Mouse (Mus musculus) liver, embryonic 13.5 days (tissue): ENCODE data around the gene Tcam1. TPM values are rescaled to one million over a fixed set of nuclear protein-coding genes. Genes with fewer than 3 reads are reported as not detected.

Experiments used
- ATAC-seq: fragments of 200-750 bp; cut with Nextera tagmentation; 2 replicates; pipeline ENCODE4 v1.8.0; 2017; ENCODE audit warnings: low read depth, mild to moderate bottlenecking, moderate number of reproducible peaks, moderate library complexity
- DNase-seq: peaks from one replicate; pipeline ENCODE4 v3.0.0; 2022
- H3K27ac ChIP-seq: fragments of 300-500 bp; sonication (generic); 2 replicates; pipeline ENCODE4 v1.5.1; 2015; ENCODE audit warnings: moderate library complexity, mild to moderate bottlenecking, inconsistent platforms
- H3K27me3 ChIP-seq: fragments of 300-500 bp; sonication (generic); 2 replicates; pipeline ENCODE4 v1.6.1; 2015; ENCODE audit warnings: mild to moderate bottlenecking, inconsistent platforms
- H3K36me3 ChIP-seq: fragments of 300-500 bp; sonication (generic); 2 replicates; pipeline ENCODE4 v1.6.1; 2015; ENCODE audit warnings: mild to moderate bottlenecking, inconsistent platforms
- H3K4me1 ChIP-seq: fragments of 300-500 bp; sonication (generic); replicated peaks from 2 replicates; pipeline ENCODE4 v1.6.1; 2015; ENCODE audit warnings: inconsistent platforms
- H3K4me2 ChIP-seq: fragments of 300-500 bp; sonication (generic); 2 replicates; pipeline ENCODE4 v1.6.1; 2015; ENCODE audit warnings: inconsistent platforms, mild to moderate bottlenecking, moderate library complexity
- H3K4me3 ChIP-seq: fragments of 300-500 bp; sonication (generic); replicated peaks from 2 replicates; pipeline ENCODE4 v1.5.1; 2015; ENCODE audit warnings: mild to moderate bottlenecking, inconsistent platforms
- H3K9ac ChIP-seq: fragments of 300-500 bp; sonication (generic); 2 replicates; pipeline ENCODE4 v1.6.1; 2015; ENCODE audit warnings: mild to moderate bottlenecking, inconsistent platforms
- H3K9me3 ChIP-seq: fragments of 300-500 bp; sonication (generic); replicated peaks from 2 replicates; pipeline ENCODE4 v1.6.1; 2016; ENCODE audit warnings: inconsistent platforms
- WGBS: fragments of 180-500 bp; shearing (Covaris S2); methylation state at CpG from one replicate; pipeline ENCODE4 v1.1.7; 2015; ENCODE audit not compliant: insufficient replicate concordance; 5-methylcytosine and 5-hydroxymethylcytosine counted together
- polyA plus RNA-seq: library from polyadenylated mRNA; unstranded; fragments of >200 nt; fragmentation: Nextera tagmentation; extraction: Ambion mirVana; gene quantifications from 2 replicates; pipeline ENCODE4 v1.2.1, GENCODE M21; 2015

The Tcam1 gene
- polyA plus RNA-seq, 1 experiment from 2014 or later, result 0.27 TPM

DNA sequence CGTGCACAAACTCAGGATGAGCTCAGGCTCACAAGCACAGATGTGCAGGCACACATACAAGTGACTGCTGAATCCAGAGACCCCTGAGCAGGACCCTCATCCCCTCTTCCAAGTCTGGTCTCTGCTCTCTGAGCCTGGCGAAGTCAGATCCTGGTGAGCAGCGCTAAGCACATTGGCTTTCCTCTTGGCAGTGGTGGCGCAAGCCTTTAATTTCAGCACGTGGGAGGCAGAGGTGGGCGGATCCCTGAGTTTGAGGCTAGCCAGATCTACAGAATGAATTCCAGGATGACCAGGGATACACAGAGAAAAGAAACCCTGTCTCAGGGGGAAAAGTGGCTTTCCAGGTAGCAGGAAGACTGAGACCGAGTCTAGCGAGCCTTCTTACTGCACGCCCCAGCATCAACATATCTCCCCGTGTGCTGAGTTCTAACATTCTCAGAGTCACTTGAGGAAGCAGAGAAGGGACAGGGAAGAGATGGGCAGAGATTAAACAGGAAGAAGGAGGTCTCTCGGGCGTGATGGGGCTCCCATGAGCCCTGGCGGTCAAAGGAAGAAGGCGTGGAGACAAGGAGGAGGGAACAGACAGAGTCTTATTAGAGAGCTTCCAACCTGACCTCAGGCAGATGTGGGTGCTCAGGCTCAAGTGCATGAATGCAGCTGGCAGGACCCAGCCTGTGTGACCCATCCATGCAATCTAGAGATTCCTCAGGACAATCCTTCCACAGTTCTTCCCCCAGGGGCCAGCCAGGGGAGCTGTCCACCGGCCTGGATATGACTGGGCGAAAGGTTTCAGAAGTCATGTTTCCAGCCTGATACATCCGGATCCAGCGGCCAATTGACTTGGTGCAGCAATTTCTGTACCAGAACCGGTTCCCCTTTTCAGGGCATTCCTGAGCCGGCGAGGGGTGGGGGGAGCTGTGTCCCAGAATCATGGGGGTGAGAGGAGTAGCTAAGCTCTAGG is 42.2 kb downstream of the Tcam1 start:
- H3K27ac ChIP-seq, result no peak overlapping the region
- 44% methylated on average over 21 of the region's 21 CpGs for WGBS
- H3K36me3 ChIP-seq, result no peaks in the 10 kb centered on the region
- H3K9me3 ChIP-seq, result no peaks in the 10 kb centered on the region
- peaks cover 11% of the 10 kb centered on the region for H3K4me1 ChIP-seq
- no peaks in the 10 kb centered on the region for H3K27me3 ChIP-seq
- no peak overlapping the region for H3K4me2 ChIP-seq
- no peak overlapping the region for H3K4me3 ChIP-seq
- DNase-seq (no peak), ATAC-seq (no peak)
- H3K9ac ChIP-seq, result no peak overlapping the region

DNA sequence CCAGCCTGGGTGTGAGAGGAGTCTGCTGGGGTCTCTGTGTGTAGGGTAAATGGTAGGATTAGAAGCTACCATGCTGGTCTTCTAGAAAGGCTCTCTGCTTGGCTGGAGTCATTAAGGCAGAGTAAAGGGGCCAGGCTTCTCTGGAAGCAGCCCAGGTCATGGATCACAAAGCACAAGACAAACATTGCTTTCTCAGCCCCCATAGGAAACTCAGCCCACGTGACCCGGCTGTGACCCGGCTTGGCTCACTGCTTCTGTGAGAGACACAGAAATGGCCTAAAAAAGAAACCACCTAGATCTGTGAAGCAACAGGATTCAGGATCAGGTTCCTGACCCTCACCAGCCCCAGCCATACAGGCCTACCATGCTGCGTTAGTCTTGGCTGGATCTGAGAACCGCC is 48.4 kb downstream of the Tcam1 start:
- Histone ChIP-seq H3K4me1 (peaks cover 26% of the 10 kb centered on the region), H3K9ac (no peak overlapping the region), H3K27me3 (no peaks in the 10 kb centered on the region), H3K27ac (no peak overlapping the region), H3K4me2 (no peak overlapping the region), H3K4me3 (no peak overlapping the region), H3K9me3 (no peaks in the 10 kb centered on the region), H3K36me3 (no peaks in the 10 kb centered on the region)
- 76% methylated on average over 5 of the region's 5 CpGs for WGBS
- no peak for DNase-seq
- ATAC-seq, result no peak

DNA sequence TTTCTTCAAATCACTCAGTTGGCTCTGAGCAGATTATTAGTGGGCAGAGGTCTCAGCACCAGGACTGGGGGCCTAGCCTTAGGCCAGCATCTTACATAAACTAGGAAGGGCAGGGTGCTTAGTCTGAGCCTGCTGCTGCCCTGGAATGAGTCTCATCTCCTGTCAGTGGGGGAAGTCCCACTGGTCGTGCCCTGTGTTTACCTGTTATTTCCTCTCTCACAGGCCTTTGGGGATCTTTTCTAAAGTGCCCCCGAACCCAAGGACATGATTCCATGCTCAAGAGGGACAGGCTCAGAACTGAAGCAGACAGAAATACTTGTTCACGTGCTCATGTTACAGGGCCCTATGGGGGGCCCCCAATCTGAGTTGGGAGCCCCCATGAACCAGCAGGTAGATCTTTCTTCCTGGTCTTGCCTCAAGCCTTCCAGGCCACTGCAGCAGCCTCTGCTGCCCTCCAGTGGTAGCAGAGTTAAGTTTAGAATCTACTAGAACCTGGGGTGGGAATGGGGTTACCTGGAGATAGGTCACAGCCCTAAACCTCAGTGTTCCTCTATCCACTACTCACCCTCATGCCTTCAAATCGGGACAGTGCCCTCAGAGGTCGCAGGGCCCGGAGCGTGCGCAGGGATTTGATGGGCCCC is 49.2 kb downstream of the Tcam1 start:
- Histone ChIP-seq H3K9me3 (no peaks in the 10 kb centered on the region), H3K9ac (no peak overlapping the region), H3K27ac (no peak overlapping the region), H3K4me1 (peaks cover 26% of the 10 kb centered on the region), H3K4me3 (no peak overlapping the region), H3K4me2 (no peak overlapping the region), H3K27me3 (no peaks in the 10 kb centered on the region), H3K36me3 (no peaks in the 10 kb centered on the region)
- 55% methylated on average over 8 of the region's 8 CpGs for WGBS
- ATAC-seq (no peak), DNase-seq (no peak)

GRCm38 (mm10) chr11:106326475-106326874 is 50.0 kb downstream of the Tcam1 start:
- DNase-seq (no peak), ATAC-seq (no peak)
- 48% methylated on average over 8 of the region's 8 CpGs for WGBS
- Histone ChIP-seq H3K4me3 (no peak overlapping the region), H3K9ac (no peak overlapping the region), H3K27me3 (no peaks in the 10 kb centered on the region), H3K27ac (no peak overlapping the region), H3K4me2 (no peak overlapping the region), H3K4me1 (peaks cover 26% of the 10 kb centered on the region), H3K36me3 (no peaks in the 10 kb centered on the region), H3K9me3 (no peaks in the 10 kb centered on the region)

DNA sequence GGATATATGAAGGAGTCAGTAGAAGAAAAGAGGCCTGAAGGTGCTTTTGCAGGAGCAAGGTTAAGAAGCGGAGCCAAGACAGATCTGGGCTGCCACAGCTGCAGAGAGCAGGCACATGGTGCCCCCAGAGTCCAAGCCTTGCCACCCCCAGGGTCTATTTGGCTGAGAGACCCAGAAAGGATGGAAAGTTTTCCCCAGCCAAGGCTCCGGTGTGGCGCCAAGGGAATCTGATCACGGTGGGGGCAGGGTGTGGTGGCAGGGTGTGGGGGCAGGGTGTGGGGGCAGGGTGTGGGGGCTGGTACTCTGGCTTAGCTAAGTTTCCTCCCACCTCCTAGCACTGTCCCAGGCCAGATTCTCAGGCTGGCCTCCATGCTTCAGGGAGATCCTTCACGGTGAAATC is 52.0 kb downstream of the Tcam1 start:
- H3K4me1 ChIP-seq, result peaks cover 26% of the 10 kb centered on the region
- ATAC-seq, result no peak
- H3K4me3 ChIP-seq, result no peak overlapping the region
- H3K9me3 ChIP-seq, result no peaks in the 10 kb centered on the region
- WGBS, result 49% methylated on average over 5 of the region's 5 CpGs
- no peaks in the 10 kb centered on the region for H3K27me3 ChIP-seq
- no peak overlapping the region for H3K27ac ChIP-seq
- no peak overlapping the region for H3K9ac ChIP-seq
- no peaks in the 10 kb centered on the region for H3K36me3 ChIP-seq
- no peak for DNase-seq
- no peak overlapping the region for H3K4me2 ChIP-seq

DNA sequence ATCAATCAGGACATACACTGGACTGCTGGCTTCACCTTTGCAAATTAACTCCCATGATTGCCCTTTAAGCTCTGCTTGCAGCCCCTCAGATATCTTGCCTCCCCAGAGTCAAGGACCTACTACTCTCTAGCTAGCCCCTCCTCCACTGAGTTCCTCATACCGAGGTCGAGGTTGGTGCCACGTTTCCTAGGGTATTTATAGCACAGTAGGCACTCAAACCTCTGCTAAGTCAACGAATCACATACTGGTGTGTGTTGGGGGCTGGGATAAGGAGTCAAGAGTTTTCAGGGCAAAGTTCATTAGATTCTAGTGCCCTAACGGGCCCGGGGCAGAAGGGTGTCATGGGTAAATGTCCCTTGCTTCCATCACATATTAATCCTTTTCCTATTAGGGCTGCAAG is 52.7 kb downstream of the Tcam1 start:
- H3K4me1 ChIP-seq, result peaks cover 26% of the 10 kb centered on the region
- H3K4me2 ChIP-seq, result no peak overlapping the region
- H3K4me3 ChIP-seq, result no peak overlapping the region
- 18% methylated on average over 6 of the region's 6 CpGs for WGBS
- no peaks in the 10 kb centered on the region for H3K36me3 ChIP-seq
- ATAC-seq, result 0 out of 2 replicates have a peak, but pooled peaks have one; percentile 11
- H3K27ac ChIP-seq, result no peak overlapping the region
- DNase-seq, result no peak
- H3K9ac ChIP-seq, result no peak overlapping the region
- no peaks in the 10 kb centered on the region for H3K27me3 ChIP-seq
- no peaks in the 10 kb centered on the region for H3K9me3 ChIP-seq

DNA sequence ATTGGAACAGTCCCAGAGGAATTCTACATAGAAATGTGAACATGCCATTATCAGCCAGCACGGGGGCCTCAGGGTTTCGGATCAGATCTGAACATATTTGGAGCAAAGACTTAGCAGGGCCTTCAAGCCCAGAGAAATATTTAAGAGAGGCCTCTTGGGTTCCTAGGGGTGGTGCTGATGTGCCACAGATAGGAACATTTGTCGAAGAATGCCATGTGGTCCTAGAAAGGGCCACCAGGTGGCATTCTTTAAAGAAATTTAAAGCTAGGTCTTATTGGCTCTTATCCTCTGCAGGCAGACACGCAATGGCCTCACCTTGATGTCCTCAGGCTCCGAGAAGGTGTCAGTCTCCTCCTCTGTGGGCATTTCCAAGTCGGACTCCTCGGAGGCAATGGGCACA is 53.2 kb downstream of the Tcam1 start:
- peaks cover 23% of the 10 kb centered on the region for H3K4me1 ChIP-seq
- 37% methylated on average over 7 of the region's 7 CpGs for WGBS
- no peaks in the 10 kb centered on the region for H3K27me3 ChIP-seq
- DNase-seq, result no peak
- no peaks in the 10 kb centered on the region for H3K9me3 ChIP-seq
- H3K27ac ChIP-seq, result no peak overlapping the region
- H3K9ac ChIP-seq, result no peak overlapping the region
- H3K36me3 ChIP-seq, result no peaks in the 10 kb centered on the region
- no peak for ATAC-seq
- H3K4me3 ChIP-seq, result no peak overlapping the region
- H3K4me2 ChIP-seq, result no peak overlapping the region

DNA sequence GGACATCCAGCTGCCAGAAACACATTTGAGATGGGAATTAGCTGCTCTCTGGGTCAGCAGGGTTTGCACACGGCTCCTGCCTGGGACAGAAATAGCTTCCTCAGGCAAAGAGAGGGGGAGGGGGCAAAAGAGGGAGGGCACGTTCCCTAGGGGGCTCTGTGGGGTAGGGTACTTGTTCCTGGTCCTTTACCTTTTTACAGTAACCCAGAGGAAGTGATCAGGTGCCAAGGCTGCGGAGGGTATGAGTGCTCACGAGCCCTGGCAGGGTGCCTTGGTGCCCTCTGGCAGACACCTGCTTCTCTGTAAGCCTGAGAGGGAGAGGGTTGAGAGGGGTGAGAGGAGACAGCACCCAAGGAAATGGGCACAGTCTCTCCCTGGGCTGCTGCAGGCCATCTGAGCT is 56.0 kb downstream of the Tcam1 start:
- Histone ChIP-seq H3K4me1 (peaks cover 13% of the 10 kb centered on the region), H3K4me3 (no peak overlapping the region), H3K27me3 (no peaks in the 10 kb centered on the region), H3K9ac (no peak overlapping the region), H3K36me3 (no peaks in the 10 kb centered on the region), H3K4me2 (no peak overlapping the region), H3K9me3 (no peaks in the 10 kb centered on the region), H3K27ac (no peak overlapping the region)
- DNase-seq (no peak), ATAC-seq (no peak)
- WGBS, result 48% methylated on average over 4 of the region's 4 CpGs

- Histone ChIP-seq H3K4me2 (no peak overlapping the region), H3K4me1 (peaks cover 6% of the 10 kb centered on the region), H3K27ac (no peak overlapping the region), H3K36me3 (no peaks in the 10 kb centered on the region), H3K9me3 (no peaks in the 10 kb centered on the region), H3K27me3 (no peaks in the 10 kb centered on the region), H3K4me3 (no peak overlapping the region), H3K9ac (no peak overlapping the region)
- DNase-seq (no peak), ATAC-seq (no peak)
- WGBS, result 5% methylated on average over 2 of the region's 2 CpGs
Measured at GRCm38 (mm10) chr11:106334066-106334465, 57.6 kb downstream of the Tcam1 start.

DNA sequence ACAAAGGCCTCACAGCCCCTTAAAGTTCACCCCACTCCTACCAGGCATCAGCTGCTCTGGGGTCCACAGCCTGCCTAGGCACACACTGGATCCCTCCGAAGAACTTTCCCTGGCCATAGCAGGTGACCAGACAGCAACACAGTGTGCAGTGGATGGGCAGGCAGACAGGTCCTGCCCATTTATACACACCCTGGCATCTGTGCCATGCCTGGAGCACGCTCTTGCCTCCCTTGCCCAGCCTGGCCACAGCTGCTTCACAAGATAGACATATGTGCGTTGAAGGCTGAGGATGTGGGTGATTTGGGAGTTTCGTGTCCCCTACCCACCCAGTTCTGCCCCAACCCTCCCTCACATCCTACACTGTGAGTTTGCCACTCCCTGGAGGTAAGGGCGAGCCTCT is 61.6 kb downstream of the Tcam1 start:
- Histone ChIP-seq H3K9me3 (no peaks in the 10 kb centered on the region), H3K4me3 (no peak overlapping the region), H3K36me3 (no peaks in the 10 kb centered on the region), H3K4me1 (no peaks in the 10 kb centered on the region; the same call in none of the 2 replicates), H3K27ac (no peak overlapping the region), H3K9ac (no peak overlapping the region), H3K27me3 (no peaks in the 10 kb centered on the region), H3K4me2 (no peak overlapping the region)
- no peak for DNase-seq
- ATAC-seq, result no peak
- WGBS, result 68% methylated on average over 5 of the region's 5 CpGs
